Mouse (Mus musculus) kidney, postnatal 0 days (tissue): ENCODE data around the gene Clec10a. TPM values are rescaled to one million over a fixed set of nuclear protein-coding genes. Genes with fewer than 3 reads are reported as not detected.

Experiments
- ATAC-seq: fragments of 200-750 bp; cut with Nextera tagmentation; replicated peaks from 2 replicates; pipeline ENCODE4 v1.8.0; 2017; ENCODE audit warnings: low read depth, moderate number of reproducible peaks, moderate TSS enrichment, moderate library complexity; ENCODE audit not compliant: low FRiP score
- DNase-seq: peaks from one replicate; pipeline ENCODE4 v3.0.0-alpha.2; 2016; ENCODE audit warnings: low spot score
- H3K27ac ChIP-seq: fragments of 300-500 bp; sonication (generic); 2 replicates; pipeline ENCODE4 v1.5.1; 2014; ENCODE audit warnings: mild to moderate bottlenecking
- H3K27me3 ChIP-seq: fragments of 300-500 bp; sonication (generic); 2 replicates; pipeline ENCODE4 v1.6.1; 2014; ENCODE audit warnings: low read length, mixed read lengths; ENCODE audit not compliant: insufficient read depth
- H3K36me3 ChIP-seq: fragments of 300-500 bp; sonication (generic); 2 replicates; pipeline ENCODE4 v1.6.1; 2014; ENCODE audit warnings: low read length, mixed read lengths; ENCODE audit not compliant: insufficient read depth
- H3K4me1 ChIP-seq: fragments of 300-500 bp; sonication (generic); replicated peaks from 2 replicates; pipeline ENCODE4 v1.6.1; 2014; ENCODE audit warnings: antibody characterized with exemption, low read length, mixed read lengths; ENCODE audit not compliant: insufficient read depth
- H3K4me2 ChIP-seq: fragments of 300-500 bp; sonication (generic); 2 replicates; pipeline ENCODE4 v1.6.1; 2014; ENCODE audit warnings: mild to moderate bottlenecking, low read length, moderate library complexity, mixed read lengths
- H3K4me3 ChIP-seq: fragments of 300-500 bp; sonication (generic); replicated peaks from 2 replicates; pipeline ENCODE4 v1.5.1; 2014; ENCODE audit warnings: low read depth, low read length
- H3K9ac ChIP-seq: fragments of 300-500 bp; sonication (generic); 2 replicates; pipeline ENCODE4 v1.6.1; 2014; ENCODE audit warnings: low read depth, low read length
- H3K9me3 ChIP-seq: fragments of 300-500 bp; sonication (generic); replicated peaks from 2 replicates; pipeline ENCODE4 v1.6.1; 2016; ENCODE audit warnings: low read length, inconsistent platforms, mixed read lengths
- CTCF ChIP-seq: IDR thresholded peaks from 2 replicates; pipeline ENCODE4 v1.5.1; 2016; ENCODE audit warnings: antibody characterized with exemption, low read depth, mild to moderate bottlenecking, moderate library complexity
- whole genome bisulfite sequencing: fragments of 180-500 bp; shearing (Covaris S2); extraction: QIAGEN DNeasy Blood & Tissue Kit; methylation state at CpG from one replicate; pipeline ENCODE4 v1.1.7; 2014; 5-methylcytosine and 5-hydroxymethylcytosine counted together
- polyA plus RNA-seq: library from polyadenylated mRNA; unstranded; fragments of >200 nt; fragmentation: Nextera tagmentation; extraction: Ambion mirVana; gene quantifications from 2 replicates; pipeline ENCODE4 v1.2.1, GENCODE M21; 2015

Gene Clec10a
- polyA plus RNA-seq, 1 experiment from 2014 or later, result 1.4 TPM

DNA sequence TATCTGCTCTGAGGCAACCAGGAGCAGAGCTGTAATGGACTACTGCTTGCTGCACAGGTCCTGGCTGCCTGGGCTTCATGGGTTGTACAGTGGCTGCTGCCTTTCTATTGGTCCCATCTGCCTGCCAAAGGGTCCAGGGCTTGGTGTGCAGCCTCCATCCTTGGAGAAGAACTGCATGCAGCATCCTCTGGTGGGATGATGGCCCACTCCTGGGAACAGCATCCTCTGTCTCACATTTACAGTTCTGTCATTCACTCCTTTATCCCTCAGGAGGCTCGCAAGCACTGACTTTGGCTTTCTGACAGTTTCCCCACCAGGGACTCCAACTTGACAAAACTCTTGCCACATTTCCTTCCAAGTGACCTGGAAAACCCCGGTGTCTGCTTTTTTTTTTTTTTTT, 50.8 kb downstream of the Clec10a start:
- DNase-seq, result no peak

GRCm38 (mm10) chr11:70207283-70207682, 51.3 kb downstream of the Clec10a start:
- no peaks in the 10 kb centered on the region for H3K27me3 ChIP-seq
- H3K4me1 ChIP-seq, result no peaks in the 10 kb centered on the region
- H3K9me3 ChIP-seq, result no peaks in the 10 kb centered on the region
- WGBS, result 66% methylated on average over 7 of the region's 7 CpGs
- no peak for TF ChIP-seq CTCF
- no peak for DNase-seq
- no peak overlapping the region for H3K27ac ChIP-seq
- no peak overlapping the region for H3K4me2 ChIP-seq
- no peak overlapping the region for H3K9ac ChIP-seq
- no peaks in the 10 kb centered on the region for H3K36me3 ChIP-seq
- ATAC-seq, result no peak
- no peak overlapping the region for H3K4me3 ChIP-seq

More for the DNA sequence above, 50.8 kb downstream of the Clec10a start:
- Histone ChIP-seq H3K36me3 (no peaks in the 10 kb centered on the region), H3K9ac (no peak overlapping the region), H3K9me3 (no peaks in the 10 kb centered on the region), H3K27me3 (no peaks in the 10 kb centered on the region), H3K4me2 (no peak overlapping the region), H3K27ac (no peak overlapping the region), H3K4me3 (no peak overlapping the region), H3K4me1 (no peaks in the 10 kb centered on the region)
- WGBS, result 70% methylated on average over 2 of the region's 2 CpGs
- no peak for ATAC-seq
- no peak for TF ChIP-seq CTCF

DNA sequence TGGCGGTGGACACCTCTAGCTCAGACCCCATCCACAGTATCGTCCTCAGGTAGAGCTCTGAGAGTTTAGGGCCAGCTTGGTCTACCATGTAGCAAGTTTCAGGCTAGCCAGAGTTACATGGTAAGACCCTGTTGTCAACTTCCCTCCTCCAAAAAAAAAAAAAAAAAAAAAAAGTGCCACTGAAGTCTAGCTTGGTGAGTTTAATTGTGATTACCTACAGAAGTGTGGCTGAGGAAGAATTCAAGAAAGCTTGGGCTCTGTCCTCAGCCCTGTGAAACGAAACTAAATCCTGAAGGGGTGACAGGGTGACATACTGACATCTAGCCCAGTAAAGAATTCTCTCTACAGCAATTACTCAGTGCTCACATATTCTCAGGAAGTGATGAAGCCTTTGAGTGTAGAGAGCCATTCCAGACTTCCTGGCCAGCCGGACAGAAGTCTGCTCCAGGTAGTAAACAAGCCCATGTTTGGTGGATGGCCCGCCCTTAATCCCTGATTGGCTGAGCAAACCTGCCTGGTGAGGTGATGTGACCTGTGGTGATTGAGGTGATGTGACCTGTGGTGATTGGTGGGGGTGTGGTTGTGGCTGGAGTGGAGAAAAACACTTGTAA, 52.9 kb downstream of the Clec10a start:
- Histone ChIP-seq H3K4me3 (no peak overlapping the region), H3K27me3 (no peaks in the 10 kb centered on the region), H3K27ac (no peak overlapping the region), H3K9ac (no peak overlapping the region), H3K36me3 (no peaks in the 10 kb centered on the region), H3K4me1 (peaks cover 4% of the 10 kb centered on the region; the same call in 1 of the 2 replicates), H3K4me2 (no peak overlapping the region), H3K9me3 (no peaks in the 10 kb centered on the region)
- no peak for TF ChIP-seq CTCF
- 67% methylated on average over 5 of the region's 5 CpGs for WGBS
- no peak for ATAC-seq
- DNase-seq, result no peak

GRCm38 (mm10) chr11:70210681-70211080, 54.7 kb downstream of the Clec10a start:
- Histone ChIP-seq H3K4me3 (no peak overlapping the region), H3K9ac (no peak overlapping the region), H3K4me2 (no peak overlapping the region), H3K36me3 (no peaks in the 10 kb centered on the region), H3K9me3 (no peaks in the 10 kb centered on the region), H3K27me3 (peaks cover 6% of the 10 kb centered on the region), H3K4me1 (peaks cover 16% of the 10 kb centered on the region), H3K27ac (no peak overlapping the region)
- DNase-seq (no peak), ATAC-seq (no peak)
- TF ChIP-seq CTCF, result no peak
- WGBS, result 89% methylated on average over 2 of the region's 2 CpGs

- Histone ChIP-seq H3K9me3 (no peaks in the 10 kb centered on the region), H3K36me3 (no peaks in the 10 kb centered on the region), H3K27ac (no peak overlapping the region), H3K4me1 (peaks cover 16% of the 10 kb centered on the region), H3K27me3 (peaks cover 8% of the 10 kb centered on the region), H3K4me3 (no peak overlapping the region), H3K9ac (no peak overlapping the region), H3K4me2 (no peak overlapping the region)
- 66% methylated on average over 6 of the region's 6 CpGs for WGBS
- DNase-seq (no peak), ATAC-seq (no peak)
- TF ChIP-seq CTCF, result no peak
These were observed 56.0 kb downstream of the Clec10a start for GRCm38 (mm10) chr11:70211972-70212371.

GRCm38 (mm10) chr11:70212423-70212822, 56.4 kb downstream of the Clec10a start, which contains the start of gene Slc16a11:
Slc16a11 (plus strand) TSS chr11:70212752.
- H3K36me3 ChIP-seq, result no peaks in the 10 kb centered on the region
- no peak within 1 kb of the TSS for H3K27ac ChIP-seq
- ATAC-seq (no peak), DNase-seq (no peak)
- peaks cover 8% of the 10 kb centered on the region for H3K27me3 ChIP-seq
- 51% methylated on average over 6 of the region's 6 CpGs for WGBS
- H3K4me3 ChIP-seq, result 0 out of 2 replicates have a peak within 1 kb of the TSS, but pooled peaks have one; percentile 23
- no peak for TF ChIP-seq CTCF
- peaks cover 16% of the 10 kb centered on the region for H3K4me1 ChIP-seq
- no peak within 1 kb of the TSS for H3K9ac ChIP-seq
- no peaks in the 10 kb centered on the region for H3K9me3 ChIP-seq
- peak within 1 kb of the TSS; percentile 50 for H3K4me2 ChIP-seq

- TF ChIP-seq CTCF, result peak; percentile 89
- Histone ChIP-seq H3K27me3 (peaks cover 8% of the 10 kb centered on the region), H3K4me2 (no peak overlapping the region), H3K36me3 (no peaks in the 10 kb centered on the region), H3K9ac (no peak overlapping the region), H3K4me3 (no peak overlapping the region), H3K27ac (no peak overlapping the region), H3K9me3 (no peaks in the 10 kb centered on the region), H3K4me1 (peaks cover 16% of the 10 kb centered on the region)
- 7% methylated on average over 9 of the region's 9 CpGs for WGBS
- DNase-seq (peak; percentile 92), ATAC-seq (no peak)
These were observed 56.9 kb downstream of the Clec10a start for GRCm38 (mm10) chr11:70212896-70213295.
